Mouse (Mus musculus): ENCODE results near the gene Rab40c. TPM values are rescaled to one million over a fixed set of nuclear protein-coding genes. Genes with fewer than 3 reads are reported as not detected.
A peak's percentile ranks its signal among the peaks of the same experiment; 100 is the strongest.

Gene Rab40c
- polyA plus RNA-seq, 1 experiment, result 68.9 TPM

DNA sequence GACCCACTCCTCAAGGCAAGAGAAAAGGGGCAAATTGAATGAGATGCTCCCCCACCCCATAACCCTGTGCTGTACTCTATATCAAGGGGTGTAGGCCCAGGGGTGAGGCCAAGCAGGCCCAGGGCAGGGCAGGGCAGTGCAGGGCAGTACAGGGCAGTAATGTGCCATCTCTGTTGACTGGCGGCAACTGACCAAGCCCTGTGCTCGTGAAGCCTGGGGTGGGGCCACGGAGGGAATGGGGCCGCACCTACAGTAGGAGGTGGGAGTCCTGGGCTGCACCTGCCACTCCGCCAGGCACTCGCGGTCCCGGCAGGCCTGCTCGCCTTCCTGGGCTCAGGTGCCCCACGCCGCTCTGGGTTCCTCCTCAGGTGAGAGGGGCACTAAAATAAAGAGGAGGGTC is 54.2 kb downstream of the Rab40c start:
- Histone ChIP-seq H3K27ac (ENCODE audit: insufficient read depth, low read length) (no peak overlapping the region), H3K4me1 (ENCODE audit: control insufficient read depth, insufficient read depth, low read length) (peaks cover 6% of the 10 kb centered on the region), H3K4me3 (ENCODE audit: insufficient read depth, low read length) (no peak overlapping the region)
- TF ChIP-seq POLR2A (IDR thresholded peaks at IDR 0.05; ENCODE audit: extremely low read depth, insufficient read depth, low read length) (no peak), CTCF (IDR thresholded peaks at IDR 0.05; ENCODE audit: extremely low read depth, insufficient read depth, low read length) (no peak)

DNA sequence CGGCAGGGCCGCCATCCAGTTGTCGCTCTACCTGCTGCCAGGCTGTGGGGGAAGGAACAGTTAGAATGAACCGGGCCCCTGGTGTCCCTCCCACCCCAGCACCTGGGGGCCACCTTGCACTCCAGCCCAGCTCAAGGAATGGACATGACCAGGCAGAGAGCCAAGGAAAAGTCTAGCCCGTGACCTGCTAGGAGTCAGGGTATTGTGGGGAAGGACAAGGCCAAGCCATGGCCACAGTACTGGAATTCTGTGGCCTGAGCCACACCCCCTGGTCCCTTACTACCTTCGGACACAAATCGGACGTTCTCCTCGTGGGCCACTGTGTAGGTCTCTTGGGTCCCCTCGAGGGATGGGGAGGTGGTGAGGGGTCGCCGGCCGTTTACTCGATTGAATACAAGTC is 55.2 kb downstream of the Rab40c start:
- H3K4me3 ChIP-seq (ENCODE audit: insufficient read depth, low read length), result no peak overlapping the region
- H3K4me1 ChIP-seq (ENCODE audit: control insufficient read depth, insufficient read depth, low read length), result peaks cover 6% of the 10 kb centered on the region
- no peak overlapping the region for H3K27ac ChIP-seq (ENCODE audit: insufficient read depth, low read length)
- TF ChIP-seq CTCF (IDR thresholded peaks at IDR 0.05; ENCODE audit: extremely low read depth, insufficient read depth, low read length), result no peak
- TF ChIP-seq POLR2A (IDR thresholded peaks at IDR 0.05; ENCODE audit: extremely low read depth, insufficient read depth, low read length), result no peak

DNA sequence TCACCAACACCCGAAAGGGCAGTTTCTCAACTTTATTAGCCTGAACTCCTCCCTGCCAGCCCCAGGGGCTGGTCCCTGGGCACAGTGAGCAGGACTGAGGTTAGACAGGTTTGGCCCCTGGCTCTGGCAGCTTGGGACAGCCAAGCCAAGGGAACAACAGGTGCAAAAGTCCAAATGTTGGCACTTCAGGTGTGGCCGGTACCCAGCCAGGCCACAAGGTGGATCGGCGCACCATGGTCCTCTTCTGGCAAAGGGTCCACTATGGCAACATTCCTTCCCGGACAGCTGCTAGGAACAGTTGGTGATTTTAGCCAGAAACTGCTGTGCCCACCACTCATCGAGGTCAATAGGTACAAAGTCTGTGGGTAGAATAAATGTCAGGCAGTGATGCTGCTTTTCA is 55.8 kb downstream of the Rab40c start:
- TF ChIP-seq POLR2A (IDR thresholded peaks at IDR 0.05; ENCODE audit: extremely low read depth, insufficient read depth, low read length) (no peak), CTCF (IDR thresholded peaks at IDR 0.05; ENCODE audit: extremely low read depth, insufficient read depth, low read length) (no peak)
- H3K27ac ChIP-seq (ENCODE audit: insufficient read depth, low read length), result no peak overlapping the region
- peaks cover 6% of the 10 kb centered on the region for H3K4me1 ChIP-seq (ENCODE audit: control insufficient read depth, insufficient read depth, low read length)
- H3K4me3 ChIP-seq (ENCODE audit: insufficient read depth, low read length), result no peak overlapping the region

DNA sequence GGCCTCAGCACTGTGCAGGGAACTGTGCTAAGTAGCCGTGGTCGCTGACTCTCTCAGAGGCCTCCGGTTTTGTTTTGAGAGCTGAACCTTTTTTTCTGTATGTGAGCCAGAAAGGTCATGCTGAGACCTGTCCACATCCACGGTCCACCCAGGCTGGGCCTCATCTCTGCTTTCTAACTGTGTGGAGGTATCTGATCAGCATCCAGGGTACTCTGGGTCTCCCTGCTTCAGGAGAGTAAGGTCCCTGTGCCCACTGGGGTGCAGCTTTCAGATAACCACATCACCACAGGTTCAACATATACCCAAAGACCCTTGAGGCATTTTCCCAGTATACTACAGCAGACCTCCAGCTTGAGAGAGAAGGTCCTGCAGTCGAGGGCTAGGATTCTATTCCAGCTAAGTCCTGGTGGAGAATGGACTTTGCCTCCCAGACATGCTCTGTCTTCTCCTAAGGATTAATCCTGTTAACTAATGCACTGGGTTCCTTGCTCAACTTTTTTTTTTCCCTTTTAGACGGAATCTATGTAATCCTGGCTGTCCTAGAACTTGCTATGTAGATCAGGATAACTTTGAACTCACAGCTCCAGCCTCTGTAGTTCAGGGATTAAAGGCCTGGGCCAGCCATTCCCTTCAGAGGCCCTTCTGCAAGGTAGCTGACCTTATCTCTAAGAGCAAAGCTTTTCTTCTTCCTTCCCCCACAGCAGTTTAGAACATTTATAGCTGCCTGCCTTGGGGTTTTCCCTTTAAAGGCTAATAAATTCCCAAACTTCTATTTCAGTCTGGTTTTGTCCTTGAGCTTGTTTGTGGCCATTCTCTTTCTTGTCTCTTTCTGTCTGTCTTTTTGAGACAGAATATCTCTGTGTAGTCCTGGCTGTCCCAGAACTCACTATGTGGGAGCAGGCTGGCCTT is 57.6 kb downstream of the Rab40c start:
- peak overlapping the region; percentile 88 for H3K27ac ChIP-seq (ENCODE audit: insufficient read depth, low read length)
- TF ChIP-seq POLR2A (IDR thresholded peaks at IDR 0.05; ENCODE audit: extremely low read depth, insufficient read depth, low read length) (no peak), CTCF (IDR thresholded peaks at IDR 0.05; ENCODE audit: extremely low read depth, insufficient read depth, low read length) (no peak)
- H3K4me3 ChIP-seq (ENCODE audit: insufficient read depth, low read length), result peak overlapping the region; percentile 57
- peaks cover 3% of the 10 kb centered on the region for H3K4me1 ChIP-seq (ENCODE audit: control insufficient read depth, insufficient read depth, low read length)

DNA sequence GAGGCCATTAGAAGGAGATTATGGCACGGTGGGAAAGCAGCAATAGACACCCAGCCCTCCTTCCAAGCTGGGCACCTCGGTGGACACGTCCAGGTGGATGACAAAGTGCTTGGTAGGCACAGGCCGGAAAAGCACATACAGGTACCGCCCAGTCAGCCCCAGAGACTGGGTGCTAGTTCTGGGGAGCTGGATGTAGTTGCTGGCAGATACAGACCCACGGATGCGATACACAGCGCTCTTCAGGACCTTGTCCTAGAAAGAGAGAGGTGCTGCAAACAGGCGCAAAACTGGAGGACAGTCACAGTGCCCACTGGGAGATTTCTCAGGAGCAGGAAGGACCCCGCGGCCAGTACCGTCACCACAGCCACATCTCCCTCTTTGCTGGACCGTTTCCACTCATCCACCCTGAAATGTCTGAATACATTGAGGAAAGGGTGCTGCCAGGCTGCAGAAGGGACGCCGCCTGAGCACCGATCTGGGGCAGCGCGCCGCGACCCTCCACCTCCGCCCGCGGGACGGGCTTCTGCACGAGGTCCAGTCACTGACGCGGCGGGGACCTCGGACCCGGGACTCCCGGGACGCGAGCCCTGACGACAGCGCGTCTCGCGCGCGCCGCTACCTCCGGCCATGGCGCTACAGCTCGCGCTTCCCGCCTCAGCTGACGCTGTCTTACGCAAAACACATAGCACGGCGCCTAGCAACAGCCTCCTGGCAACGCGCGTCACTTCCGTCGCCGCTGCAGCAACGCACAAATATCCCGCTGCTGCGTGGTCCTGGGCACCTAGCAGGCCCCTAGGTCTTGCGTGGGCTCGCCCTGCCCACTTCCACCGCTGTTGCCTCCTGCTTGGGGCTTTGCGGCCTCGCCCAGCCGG is 58.5 kb downstream of the Rab40c start, which contains the start of gene Wdr90:
Wdr90 (minus strand) TSS at position 670 of the 872 bp plus-strand sequence.
- TF ChIP-seq POLR2A (IDR thresholded peaks at IDR 0.05; ENCODE audit: extremely low read depth, insufficient read depth, low read length), result peak; percentile 93
- no peak for TF ChIP-seq CTCF (IDR thresholded peaks at IDR 0.05; ENCODE audit: extremely low read depth, insufficient read depth, low read length)
- peaks cover 3% of the 10 kb centered on the region; the same call in 1 of the 2 replicates for H3K4me1 ChIP-seq (ENCODE audit: control insufficient read depth, insufficient read depth, low read length)
- H3K4me3 ChIP-seq (ENCODE audit: insufficient read depth, low read length), result peak within 1 kb of the TSS; percentile 57
- peak within 1 kb of the TSS; percentile 88 for H3K27ac ChIP-seq (ENCODE audit: insufficient read depth, low read length)

DNA sequence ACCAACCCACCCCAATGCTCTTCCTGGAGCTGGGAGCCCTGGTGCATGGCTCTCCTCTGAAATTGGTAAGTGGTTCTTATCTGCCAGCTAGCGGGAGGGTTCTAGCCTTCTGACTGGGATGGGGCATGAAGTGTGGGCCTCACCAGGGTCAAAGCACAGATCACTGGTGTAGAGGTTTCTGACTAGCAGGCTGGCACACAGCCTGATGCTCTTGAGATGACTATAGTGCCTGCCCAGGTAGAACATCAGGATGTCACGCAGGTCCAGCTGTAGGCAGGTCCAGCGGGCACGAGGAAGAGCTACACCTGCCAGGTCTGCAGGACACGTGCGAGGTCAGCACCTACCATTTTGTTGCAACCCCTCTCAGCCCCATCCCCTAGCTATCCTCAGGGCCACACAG is 59.3 kb downstream of the Rab40c start:
- no peak overlapping the region for H3K27ac ChIP-seq (ENCODE audit: insufficient read depth, low read length)
- no peak for TF ChIP-seq POLR2A (IDR thresholded peaks at IDR 0.05; ENCODE audit: extremely low read depth, insufficient read depth, low read length)
- TF ChIP-seq CTCF (IDR thresholded peaks at IDR 0.05; ENCODE audit: extremely low read depth, insufficient read depth, low read length), result no peak
- H3K4me1 ChIP-seq (ENCODE audit: control insufficient read depth, insufficient read depth, low read length), result peaks cover 3% of the 10 kb centered on the region; the same call in 1 of the 2 replicates
- H3K4me3 ChIP-seq (ENCODE audit: insufficient read depth, low read length), result peak overlapping the region; percentile 57

DNA sequence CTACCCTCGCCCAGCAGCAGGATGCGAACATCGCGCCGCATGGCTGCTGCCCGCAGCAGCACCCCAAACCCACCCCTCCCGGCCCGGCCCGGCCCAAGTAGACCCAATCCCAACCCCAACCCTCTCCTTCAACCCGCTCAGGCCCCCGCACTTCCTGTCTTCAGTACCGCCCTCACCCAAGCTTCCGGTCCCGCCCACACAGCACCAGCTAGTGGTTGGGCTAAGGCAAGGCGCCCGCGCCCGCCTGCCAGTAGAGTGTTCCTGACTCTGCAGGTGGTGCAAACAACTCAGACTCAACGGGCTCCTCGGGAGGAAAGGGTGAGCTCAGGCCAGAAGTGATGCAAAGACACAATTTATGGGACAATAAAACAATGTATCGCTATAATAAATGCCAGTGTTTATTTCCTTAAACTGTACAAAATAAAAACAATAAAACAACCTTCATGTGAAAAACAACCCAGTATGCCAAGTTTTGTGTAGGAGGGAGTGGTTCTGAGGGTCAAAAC is 75.1 kb downstream of the Rab40c start, which contains the start of gene Rhot2:
Rhot2 (minus strand) TSS at position 456 of the 506 bp plus-strand sequence.
- TF ChIP-seq CTCF (IDR thresholded peaks at IDR 0.05; ENCODE audit: extremely low read depth, insufficient read depth, low read length) (no peak), POLR2A (IDR thresholded peaks at IDR 0.05; ENCODE audit: extremely low read depth, insufficient read depth, low read length) (peak; percentile 71; the same call in 1 of the 2 replicates)
- H3K27ac ChIP-seq (ENCODE audit: insufficient read depth, low read length), result peak within 1 kb of the TSS; percentile 82
- H3K4me3 ChIP-seq (ENCODE audit: insufficient read depth, low read length), result peak within 1 kb of the TSS; percentile 85
- peaks cover 5% of the 10 kb centered on the region for H3K4me1 ChIP-seq (ENCODE audit: control insufficient read depth, insufficient read depth, low read length)

DNA sequence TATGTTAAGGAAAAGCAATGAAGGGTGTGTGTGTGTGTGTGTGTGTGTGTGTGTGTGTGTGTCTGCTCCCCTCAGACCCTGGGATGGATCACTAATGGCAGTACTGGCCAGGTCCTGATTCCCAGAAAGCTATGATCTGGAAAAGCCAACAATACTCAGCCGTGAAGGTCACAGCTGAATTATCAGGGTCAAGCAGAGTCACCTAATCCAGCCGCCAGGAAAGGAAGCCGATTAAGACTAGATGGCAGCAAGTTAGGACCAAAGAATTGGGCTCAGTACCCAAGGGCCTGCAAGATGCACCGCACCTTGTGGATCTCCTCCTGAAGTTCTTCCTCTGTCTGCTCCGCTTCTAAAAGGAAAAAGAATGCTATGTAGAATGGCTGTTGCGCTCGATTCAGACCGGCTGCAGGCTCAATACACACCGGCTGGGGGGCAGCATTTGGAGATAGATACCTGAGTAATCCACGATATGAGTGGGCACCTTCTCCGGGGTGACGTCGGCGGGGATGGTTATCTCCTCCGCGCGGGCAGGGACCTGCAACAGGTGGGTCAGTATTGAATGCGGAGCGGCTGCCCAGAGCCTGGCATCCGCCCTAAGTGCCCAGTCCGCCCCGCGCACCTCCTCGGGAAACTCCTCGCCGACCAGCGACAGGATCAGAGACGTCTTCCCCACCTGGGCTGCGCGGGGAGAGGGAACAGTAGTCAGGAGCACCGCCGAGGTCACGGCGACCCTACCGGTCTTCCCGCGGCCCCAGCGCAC is 75.7 kb downstream of the Rab40c start:
- TF ChIP-seq CTCF (IDR thresholded peaks at IDR 0.05; ENCODE audit: extremely low read depth, insufficient read depth, low read length) (no peak), POLR2A (IDR thresholded peaks at IDR 0.05; ENCODE audit: extremely low read depth, insufficient read depth, low read length) (no peak)
- peak overlapping the region; percentile 82 for H3K27ac ChIP-seq (ENCODE audit: insufficient read depth, low read length)
- H3K4me3 ChIP-seq (ENCODE audit: insufficient read depth, low read length), result peak overlapping the region; percentile 85
- peaks cover 5% of the 10 kb centered on the region for H3K4me1 ChIP-seq (ENCODE audit: control insufficient read depth, insufficient read depth, low read length)
